Mouse (Mus musculus): ENCODE results near the gene Dapk2.

GRCm38 (mm10) chr9:66127193-66127546, 30.9 kb upstream of the Dapk2 start:
- no peak for TF ChIP-seq POLR2A (IDR thresholded peaks at IDR 0.05; ENCODE audit: borderline replicate concordance, extremely low read depth, low read depth, low read length)
- TF ChIP-seq CTCF (IDR thresholded peaks at IDR 0.05; ENCODE audit: insufficient read depth, low read length), result no peak
